Mouse (Mus musculus) adrenal gland, postnatal 25 days (tissue): Measurements from ENCODE around the gene Zfp423. TPM values are rescaled to one million over a fixed set of nuclear protein-coding genes. Genes with fewer than 3 reads are reported as not detected.

Experiments used
- DNase-seq: peaks from one replicate; pipeline ENCODE4 v3.0.0; 2021; ENCODE audit warnings: mixed read lengths
- total RNA-seq: library from RNA; stranded (reverse); gene quantifications from 2 replicates; pipeline ENCODE4 v1.2.3, GENCODE M21; 2021

The Zfp423 gene
- total RNA-seq, 1 experiment from 2014 or later, result 17.5 TPM

DNA sequence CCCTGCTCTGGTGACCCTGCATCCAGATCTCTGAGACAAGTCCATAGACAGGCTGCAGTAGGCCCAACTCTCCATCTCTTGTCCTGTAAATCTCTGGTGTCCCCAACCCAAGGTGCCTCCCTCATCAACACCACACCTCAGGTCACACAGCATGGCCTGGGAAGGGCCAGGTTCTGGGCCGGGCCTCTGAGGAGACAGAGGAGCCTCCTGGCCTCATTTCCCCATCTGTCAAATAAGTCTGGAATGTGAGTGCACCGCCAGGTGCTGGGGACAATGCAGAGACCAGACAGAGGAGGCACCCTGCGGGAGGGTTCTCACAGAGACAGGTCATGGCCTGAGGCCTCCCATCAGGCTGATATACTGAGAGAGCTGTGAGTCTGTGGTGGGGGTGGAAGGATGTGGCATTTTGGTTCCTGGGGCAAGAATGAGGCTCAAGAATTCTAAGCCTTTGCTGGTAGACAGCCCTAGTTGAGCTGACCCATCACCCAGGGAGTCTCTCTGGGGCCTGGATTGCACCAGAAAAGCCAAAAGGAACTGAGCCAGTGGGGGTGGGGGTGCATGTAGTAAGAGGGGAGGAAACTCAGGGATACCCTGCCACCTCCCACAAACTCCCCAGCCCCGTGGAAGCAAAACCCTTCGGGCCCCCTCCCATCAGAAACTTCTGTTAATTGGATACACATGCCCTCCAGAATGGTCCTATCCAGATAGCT, 15.0 kb downstream of the Zfp423 start:
- DNase-seq, result no peak

DNA sequence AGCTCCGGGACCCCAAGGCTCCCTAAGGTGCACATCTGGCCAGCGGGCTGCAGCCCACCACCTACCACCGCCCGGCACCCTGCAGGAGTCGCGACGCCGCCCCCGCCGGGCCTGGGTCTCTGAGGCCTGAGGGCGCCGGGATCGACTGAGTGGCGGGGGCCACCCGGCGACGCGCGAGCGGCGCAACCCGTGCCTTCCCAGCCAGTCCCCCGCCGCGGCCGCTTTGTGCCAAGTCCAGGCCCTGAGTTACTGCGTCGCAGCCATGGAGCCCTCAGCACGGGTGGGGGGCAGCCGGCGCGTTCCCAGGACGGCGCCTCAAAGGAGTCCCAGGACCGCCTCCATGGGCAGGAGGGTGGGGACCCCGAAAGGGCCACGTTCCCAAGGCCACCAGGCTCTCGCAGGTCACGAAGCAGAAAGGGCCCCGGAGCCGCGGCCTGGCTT, 15.7 kb downstream of the Zfp423 start:
- DNase-seq, result peak; percentile 65

DNA sequence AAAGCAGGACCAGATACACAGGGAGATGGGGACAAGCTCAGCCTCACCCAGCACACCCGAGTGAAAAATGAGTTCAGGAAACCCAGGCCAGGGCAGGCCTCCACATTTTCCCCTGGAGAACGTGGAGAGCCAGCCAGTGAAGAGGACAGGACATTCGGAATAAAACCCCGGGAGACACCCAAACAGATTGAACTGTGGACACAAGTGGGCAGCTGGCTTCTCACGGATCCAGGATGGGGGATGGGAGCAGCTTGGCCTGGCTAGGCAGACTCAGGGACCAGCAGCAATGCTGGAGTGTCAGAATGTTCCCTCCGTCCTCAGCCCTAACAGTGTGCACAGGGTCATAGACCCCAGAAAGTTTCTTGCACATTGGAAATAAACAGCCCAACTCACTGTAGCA, 18.7 kb downstream of the Zfp423 start:
- no peak for DNase-seq

GRCm38 (mm10) chr8:87939308-87939936, 20.0 kb downstream of the Zfp423 start:
- DNase-seq, result no peak

- peak; percentile 72 for DNase-seq
Measured at GRCm38 (mm10) chr8:87938351-87939232, 20.8 kb downstream of the Zfp423 start.

GRCm38 (mm10) chr8:87937211-87937610, 22.2 kb downstream of the Zfp423 start:
- no peak for DNase-seq

- DNase-seq, result no peak
Measured at GRCm38 (mm10) chr8:87935088-87935680, 24.2 kb downstream of the Zfp423 start.

GRCm38 (mm10) chr8:87934175-87934574, 25.2 kb downstream of the Zfp423 start:
- DNase-seq, result no peak

GRCm38 (mm10) chr8:87933752-87934151, 25.6 kb downstream of the Zfp423 start:
- no peak for DNase-seq

DNA sequence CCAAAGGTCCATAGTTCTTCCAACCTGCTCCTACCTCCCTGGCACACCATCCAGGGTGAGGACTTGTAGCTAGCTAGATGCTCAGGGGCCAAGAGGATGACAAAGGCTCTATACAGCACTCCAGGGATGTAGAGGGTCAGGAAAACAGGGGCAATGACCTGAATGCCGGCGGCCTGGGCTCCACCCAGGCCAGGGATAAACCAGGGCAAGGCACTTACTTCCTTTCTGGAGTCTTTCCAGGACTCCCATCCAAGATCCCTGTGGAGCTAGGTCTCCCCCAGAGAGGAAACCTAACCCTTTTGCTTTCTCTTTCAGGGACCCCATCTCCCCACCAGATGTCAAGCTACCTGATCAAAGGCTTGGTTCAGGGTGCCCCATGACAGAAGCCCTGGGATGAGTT, 30.5 kb downstream of the Zfp423 start:
- no peak for DNase-seq

- peak; percentile 56 for DNase-seq
Measured at GRCm38 (mm10) chr8:87927034-87927830, 32.2 kb downstream of the Zfp423 start.

DNA sequence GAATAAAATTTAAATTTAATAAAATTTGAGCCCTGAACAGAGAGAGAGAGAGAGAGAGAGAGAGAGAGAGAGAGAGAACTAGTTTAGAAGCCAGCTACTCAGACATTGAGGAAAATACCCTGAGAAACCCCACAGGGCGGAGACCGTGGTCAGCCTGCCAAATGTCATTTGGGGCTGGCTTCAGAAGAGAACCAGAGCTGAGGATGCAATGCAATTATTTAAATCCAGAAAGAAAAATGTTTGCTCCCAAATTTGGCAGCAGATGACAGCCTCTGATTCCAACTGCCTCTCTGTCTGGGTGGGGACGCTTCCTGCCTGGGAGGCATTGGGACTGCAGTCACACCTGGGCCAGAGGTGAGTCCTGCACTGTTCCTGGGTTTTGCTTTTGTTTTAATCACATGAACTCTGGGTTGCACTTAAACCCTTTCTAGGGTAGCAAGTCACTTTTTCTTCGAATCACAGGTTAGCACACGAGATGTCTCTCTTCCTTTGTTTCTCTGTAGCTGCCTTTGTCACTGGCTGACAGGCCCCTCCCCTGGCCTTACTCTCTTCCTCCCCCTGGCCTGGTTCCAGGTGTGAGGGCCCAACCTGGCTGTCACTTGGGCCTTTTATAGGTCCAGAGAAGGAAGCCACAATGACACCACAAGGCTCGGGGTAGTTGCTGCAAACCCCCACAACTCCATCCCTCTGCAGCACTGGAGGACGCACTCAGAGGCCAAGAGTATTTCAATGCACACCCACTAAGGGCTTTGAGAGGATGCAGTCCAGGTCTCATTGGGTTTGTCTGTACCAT, 33.1 kb downstream of the Zfp423 start:
- no peak for DNase-seq

DNA sequence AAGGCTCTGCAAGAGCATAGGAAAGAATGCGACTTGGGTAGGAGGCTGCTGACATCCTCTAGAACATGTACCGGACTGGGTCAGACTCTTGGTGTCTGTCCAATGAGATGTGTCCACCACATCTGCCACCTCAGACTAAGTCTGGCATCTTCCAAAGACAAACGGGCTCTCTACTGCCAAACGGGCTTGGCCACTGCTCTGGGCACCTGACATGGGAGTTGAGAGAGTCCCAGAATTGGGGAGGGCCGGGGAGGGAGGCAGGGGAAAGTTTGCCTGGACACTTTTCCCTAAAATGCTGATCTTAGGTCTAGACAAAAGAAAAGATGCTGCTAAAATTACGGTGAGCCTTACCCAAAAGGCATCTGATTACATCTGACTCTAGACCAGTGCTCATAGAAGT, 36.5 kb downstream of the Zfp423 start:
- no peak for DNase-seq

GRCm38 (mm10) chr8:87922446-87922845, 36.9 kb downstream of the Zfp423 start:
- DNase-seq, result no peak

- DNase-seq, result peak; percentile 45
Measured at GRCm38 (mm10) chr8:87918004-87918403, 41.4 kb downstream of the Zfp423 start.

DNA sequence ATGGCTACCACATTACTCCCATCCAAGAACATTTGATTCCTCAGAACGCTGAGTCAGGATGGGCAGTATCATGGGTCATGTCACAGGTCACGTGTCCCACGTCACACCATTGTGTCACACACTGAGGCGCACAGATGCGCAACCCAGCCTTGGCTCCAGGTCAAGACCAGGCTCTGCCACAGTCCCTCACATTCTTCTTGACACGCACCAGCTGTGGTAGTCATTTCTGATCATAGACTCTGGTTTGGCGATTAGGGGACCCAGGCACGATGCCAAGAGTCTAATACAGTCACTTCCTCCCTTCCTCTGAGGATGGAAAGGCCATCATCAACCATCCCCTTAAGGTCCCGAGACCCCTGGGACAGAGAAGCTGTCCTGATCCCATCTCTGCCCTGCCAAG, 43.6 kb downstream of the Zfp423 start:
- no peak for DNase-seq

- DNase-seq, result no peak
Measured at GRCm38 (mm10) chr8:87914247-87914967, 45.0 kb downstream of the Zfp423 start.

DNA sequence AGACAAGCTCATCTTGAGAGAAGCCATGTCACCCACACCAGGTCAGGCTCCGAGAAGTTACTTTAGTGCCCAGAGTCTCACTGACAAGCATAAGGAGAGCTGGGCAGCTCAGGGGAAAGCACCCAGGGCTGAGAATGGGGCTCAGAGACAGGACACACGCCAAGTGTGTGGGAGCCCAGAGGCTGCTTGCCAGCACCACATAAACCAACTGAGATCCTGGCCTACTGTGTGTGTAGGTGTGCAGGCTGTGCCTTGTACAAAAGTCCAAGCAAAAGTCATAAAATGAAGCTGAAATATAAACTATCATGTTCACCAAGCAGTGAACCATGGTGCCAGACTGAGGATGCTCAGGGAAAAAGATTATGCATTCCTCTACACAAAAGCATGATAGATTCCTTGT, 50.5 kb downstream of the Zfp423 start:
- DNase-seq, result no peak

GRCm38 (mm10) chr8:87905404-87905803, 54.0 kb downstream of the Zfp423 start:
- DNase-seq, result no peak

GRCm38 (mm10) chr8:87904108-87904507, 55.3 kb downstream of the Zfp423 start:
- DNase-seq, result no peak
